Mouse (Mus musculus): ENCODE results near the gene Dnajb14. TPM values are rescaled to one million over a fixed set of nuclear protein-coding genes. Genes with fewer than 3 reads are reported as not detected.
A peak's percentile ranks its signal among the peaks of the same experiment; 100 is the strongest.

Dnajb14 gene
- polyA plus RNA-seq, 1 experiment, result 22.3 TPM

DNA sequence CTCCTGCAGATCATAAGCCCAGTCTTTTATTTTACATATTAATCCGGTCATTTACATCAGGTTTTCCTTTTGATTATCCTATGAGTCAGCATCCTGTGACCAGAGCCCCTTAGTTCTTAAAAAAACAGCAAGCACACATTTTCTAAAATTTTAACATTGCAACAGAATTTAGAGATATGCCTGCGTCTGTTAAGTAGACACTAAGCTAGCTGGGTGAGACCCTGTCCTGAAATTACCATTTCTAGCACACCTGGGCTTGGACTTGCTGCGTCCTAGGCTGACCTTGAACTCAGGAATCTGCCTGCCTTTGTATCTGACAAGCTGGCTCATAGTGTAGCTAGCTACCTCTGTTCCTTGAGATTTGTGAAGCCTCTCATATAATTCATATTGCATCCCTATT, 62.5 kb downstream of the Dnajb14 start:
- TF ChIP-seq CTCF (IDR thresholded peaks at IDR 0.05; ENCODE audit: extremely low read depth, insufficient read depth, low read length) (no peak), POLR2A (IDR thresholded peaks at IDR 0.05; ENCODE audit: extremely low read depth, insufficient read depth, low read length) (no peak)
- no peak overlapping the region for H3K4me3 ChIP-seq (ENCODE audit: insufficient read depth, low read length)

DNA sequence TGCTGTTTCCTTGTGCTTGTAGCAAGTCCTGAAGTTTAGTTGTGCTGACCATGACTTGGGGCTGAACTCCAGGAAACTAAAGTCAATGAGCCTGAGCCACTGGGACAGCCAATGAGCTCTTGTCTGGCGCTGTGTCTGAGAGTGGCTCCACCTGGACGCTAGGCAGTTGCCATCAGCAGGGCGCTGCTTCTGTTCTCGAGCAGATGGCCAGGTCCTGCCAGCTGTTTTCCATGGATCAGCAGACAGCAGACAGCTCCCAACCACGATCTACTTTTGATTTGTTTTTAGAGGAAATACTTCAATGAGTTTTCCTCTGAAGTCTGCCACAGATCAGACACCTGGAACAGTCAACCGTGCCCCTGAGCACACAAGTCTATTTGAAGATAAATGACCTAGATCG, 65.3 kb downstream of the Dnajb14 start:
- Histone ChIP-seq H3K27ac (ENCODE audit: insufficient read depth, low read length) (no peak overlapping the region), H3K4me3 (ENCODE audit: insufficient read depth, low read length) (no peak overlapping the region), H3K4me1 (ENCODE audit: control insufficient read depth, insufficient read depth, low read length) (no peaks in the 10 kb centered on the region)
- no peak for TF ChIP-seq CTCF (IDR thresholded peaks at IDR 0.05; ENCODE audit: extremely low read depth, insufficient read depth, low read length)
- no peak for TF ChIP-seq POLR2A (IDR thresholded peaks at IDR 0.05; ENCODE audit: extremely low read depth, insufficient read depth, low read length)

More for the DNA sequence above, 62.5 kb downstream of the Dnajb14 start:
- no peak overlapping the region for H3K27ac ChIP-seq (ENCODE audit: insufficient read depth, low read length)
- H3K4me1 ChIP-seq (ENCODE audit: control insufficient read depth, insufficient read depth, low read length), result no peaks in the 10 kb centered on the region

DNA sequence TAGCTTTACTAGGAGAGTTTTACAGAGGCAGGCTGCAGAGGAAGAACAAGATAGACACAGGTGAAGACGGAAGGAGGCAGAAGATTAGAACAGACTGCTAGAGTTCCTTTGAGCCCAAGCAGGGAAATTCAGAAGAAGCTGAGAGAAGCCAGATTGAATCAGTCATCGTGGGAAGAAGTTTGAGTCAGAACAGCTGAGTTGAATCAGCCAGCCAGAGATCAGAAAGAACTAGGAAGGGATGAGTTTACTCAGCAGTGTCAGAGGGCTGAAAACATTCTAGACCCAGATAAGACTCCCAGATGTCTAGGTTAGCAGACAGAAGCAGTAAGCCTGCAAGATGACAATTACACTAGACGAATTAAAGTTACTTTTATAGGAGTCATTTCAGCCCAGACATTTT, 66.5 kb downstream of the Dnajb14 start:
- no peak overlapping the region for H3K27ac ChIP-seq (ENCODE audit: insufficient read depth, low read length)
- H3K4me3 ChIP-seq (ENCODE audit: insufficient read depth, low read length), result no peak overlapping the region
- no peaks in the 10 kb centered on the region for H3K4me1 ChIP-seq (ENCODE audit: control insufficient read depth, insufficient read depth, low read length)
- TF ChIP-seq POLR2A (IDR thresholded peaks at IDR 0.05; ENCODE audit: extremely low read depth, insufficient read depth, low read length), result no peak

DNA sequence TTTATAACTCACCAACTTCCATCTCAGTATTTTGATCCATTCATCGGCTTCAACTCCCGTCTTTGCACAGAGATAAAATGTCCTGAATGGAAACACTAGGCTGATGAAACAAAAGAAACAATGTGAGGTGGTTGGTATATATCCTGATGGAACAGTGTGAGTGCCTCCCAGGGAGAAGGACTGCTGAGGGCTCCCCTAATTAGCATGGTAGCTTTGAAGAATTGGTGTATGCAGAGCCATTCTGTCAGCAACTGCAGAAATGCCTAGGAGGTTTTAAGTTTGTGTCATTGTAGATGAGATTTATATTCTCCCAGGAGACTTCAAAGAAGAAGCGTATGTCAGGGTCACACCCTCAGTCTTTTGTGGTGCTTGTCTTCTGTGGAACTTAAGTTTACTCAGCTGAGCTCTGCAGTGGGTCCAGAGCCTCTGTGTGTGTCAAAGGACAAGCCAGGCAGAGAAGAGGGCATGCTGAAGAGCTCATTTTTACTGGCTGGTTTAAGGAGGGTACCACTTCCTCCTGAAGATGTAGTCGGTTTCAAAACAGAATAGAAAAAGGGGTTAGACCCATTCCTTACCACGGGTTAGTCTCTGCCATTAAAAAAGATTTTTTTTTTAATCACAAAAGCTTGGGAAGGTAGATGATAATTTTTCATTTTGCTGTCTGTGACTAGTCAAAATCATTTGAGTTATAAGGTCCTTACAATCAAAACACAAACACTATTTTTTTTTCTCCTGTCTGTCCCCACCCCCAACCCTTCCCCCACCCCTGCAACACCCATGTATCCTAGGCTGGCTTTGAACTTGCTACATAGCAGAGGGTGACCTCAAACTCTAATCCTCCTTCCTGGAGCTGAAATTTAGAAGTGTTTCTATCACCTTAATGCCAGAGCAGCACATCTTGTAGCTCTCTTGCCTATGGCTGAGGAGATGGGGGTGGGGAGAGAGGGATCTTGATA, 68.4 kb downstream of the Dnajb14 start:
- TF ChIP-seq POLR2A (IDR thresholded peaks at IDR 0.05; ENCODE audit: extremely low read depth, insufficient read depth, low read length), result no peak
- no peak for TF ChIP-seq CTCF (IDR thresholded peaks at IDR 0.05; ENCODE audit: extremely low read depth, insufficient read depth, low read length)
- no peak overlapping the region for H3K27ac ChIP-seq (ENCODE audit: insufficient read depth, low read length)
- H3K4me1 ChIP-seq (ENCODE audit: control insufficient read depth, insufficient read depth, low read length), result no peaks in the 10 kb centered on the region
- no peak overlapping the region for H3K4me3 ChIP-seq (ENCODE audit: insufficient read depth, low read length)

DNA sequence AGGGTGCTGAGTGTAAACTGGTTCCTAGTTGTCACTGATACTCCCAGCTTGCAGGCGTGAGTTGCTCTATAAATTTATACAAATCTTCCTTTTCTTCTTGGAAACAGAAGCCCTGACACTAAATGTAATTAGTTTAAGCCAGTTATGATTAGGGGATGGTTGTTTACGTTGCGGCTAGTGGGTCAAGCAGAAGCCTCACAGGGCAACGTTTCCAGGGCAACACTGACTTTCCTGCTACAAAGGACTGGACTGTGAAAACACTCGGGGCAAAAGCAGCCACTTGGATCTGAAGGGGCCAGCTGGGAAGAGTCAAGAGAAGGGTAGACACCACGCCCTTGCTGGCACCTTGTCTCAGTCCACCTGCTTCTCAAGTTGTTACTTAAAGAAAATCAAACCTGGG, 69.1 kb downstream of the Dnajb14 start:
- H3K4me3 ChIP-seq (ENCODE audit: insufficient read depth, low read length), result no peak overlapping the region
- no peak for TF ChIP-seq CTCF (IDR thresholded peaks at IDR 0.05; ENCODE audit: extremely low read depth, insufficient read depth, low read length)
- no peak for TF ChIP-seq POLR2A (IDR thresholded peaks at IDR 0.05; ENCODE audit: extremely low read depth, insufficient read depth, low read length)
- H3K27ac ChIP-seq (ENCODE audit: insufficient read depth, low read length), result no peak overlapping the region

DNA sequence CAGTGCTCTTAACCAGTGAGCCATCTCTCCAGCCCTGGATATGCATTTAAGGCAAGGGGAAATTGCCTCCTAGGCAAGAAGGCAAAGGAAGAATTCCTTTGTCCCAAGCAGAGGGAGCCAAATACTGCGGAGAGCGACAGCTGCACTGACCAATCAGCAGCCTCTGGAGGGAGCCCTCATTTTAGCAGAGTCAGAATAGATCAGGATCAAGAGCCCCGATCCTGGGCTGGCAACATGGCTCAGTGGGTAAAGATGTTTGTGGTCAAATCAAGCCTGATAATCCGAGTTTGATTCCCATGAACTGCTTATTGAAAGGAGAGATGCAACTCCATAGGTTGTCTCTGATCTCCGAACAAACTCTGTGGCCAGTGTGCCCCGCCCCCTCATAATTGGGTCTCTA, 71.1 kb downstream of the Dnajb14 start:
- TF ChIP-seq CTCF (IDR thresholded peaks at IDR 0.05; ENCODE audit: extremely low read depth, insufficient read depth, low read length) (peak; percentile 41; the same call in 1 of the 2 replicates), POLR2A (IDR thresholded peaks at IDR 0.05; ENCODE audit: extremely low read depth, insufficient read depth, low read length) (no peak)
- H3K4me1 ChIP-seq (ENCODE audit: control insufficient read depth, insufficient read depth, low read length), result no peaks in the 10 kb centered on the region
- H3K4me3 ChIP-seq (ENCODE audit: insufficient read depth, low read length), result no peak overlapping the region

More for the DNA sequence above, 69.1 kb downstream of the Dnajb14 start:
- H3K4me1 ChIP-seq (ENCODE audit: control insufficient read depth, insufficient read depth, low read length), result no peaks in the 10 kb centered on the region

DNA sequence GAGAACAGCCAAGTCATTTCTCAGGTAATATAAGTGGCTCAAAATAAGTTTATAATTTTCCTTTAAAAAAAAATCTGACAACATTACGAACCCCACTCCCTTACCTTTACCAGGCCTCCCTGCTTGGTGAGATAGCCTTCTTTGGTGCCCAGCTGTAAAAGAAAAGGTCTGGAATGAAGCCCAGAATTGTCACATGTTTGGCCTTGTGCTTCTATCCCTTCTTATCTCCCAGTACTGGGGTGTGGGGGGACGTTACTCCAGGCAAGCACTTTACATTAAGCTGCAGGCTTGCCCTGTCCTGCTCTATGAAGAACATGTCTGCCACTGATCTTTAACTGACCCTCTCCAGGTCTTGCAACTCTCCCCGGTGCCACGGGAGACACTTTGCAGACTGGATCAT, 73.3 kb downstream of the Dnajb14 start:
- Histone ChIP-seq H3K27ac (ENCODE audit: insufficient read depth, low read length) (no peak overlapping the region), H3K4me3 (ENCODE audit: insufficient read depth, low read length) (no peak overlapping the region), H3K4me1 (ENCODE audit: control insufficient read depth, insufficient read depth, low read length) (no peaks in the 10 kb centered on the region)
- TF ChIP-seq CTCF (IDR thresholded peaks at IDR 0.05; ENCODE audit: extremely low read depth, insufficient read depth, low read length) (no peak), POLR2A (IDR thresholded peaks at IDR 0.05; ENCODE audit: extremely low read depth, insufficient read depth, low read length) (no peak)

More for the DNA sequence above, 71.1 kb downstream of the Dnajb14 start:
- no peak overlapping the region for H3K27ac ChIP-seq (ENCODE audit: insufficient read depth, low read length)

DNA sequence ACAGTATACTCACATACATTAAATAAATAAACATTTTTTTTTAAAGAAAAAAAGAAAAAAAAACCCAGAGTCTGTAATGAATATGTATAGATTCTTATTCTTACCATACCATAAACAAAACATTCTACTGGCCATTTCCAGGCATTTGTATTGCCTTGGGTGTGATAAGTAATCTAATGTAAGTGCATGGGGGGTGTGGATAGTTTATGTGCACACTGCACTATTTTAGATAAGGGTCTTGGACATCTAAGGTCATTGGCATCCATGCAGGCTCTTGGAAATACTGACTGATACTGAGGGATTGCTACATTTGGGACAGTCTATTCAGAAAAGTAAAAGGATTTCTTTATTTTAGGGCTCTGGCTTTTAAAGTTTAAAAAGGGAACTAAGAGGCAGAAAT, 74.1 kb downstream of the Dnajb14 start:
- Histone ChIP-seq H3K27ac (ENCODE audit: insufficient read depth, low read length) (no peak overlapping the region), H3K4me3 (ENCODE audit: insufficient read depth, low read length) (no peak overlapping the region), H3K4me1 (ENCODE audit: control insufficient read depth, insufficient read depth, low read length) (no peaks in the 10 kb centered on the region)
- no peak for TF ChIP-seq CTCF (IDR thresholded peaks at IDR 0.05; ENCODE audit: extremely low read depth, insufficient read depth, low read length)
- TF ChIP-seq POLR2A (IDR thresholded peaks at IDR 0.05; ENCODE audit: extremely low read depth, insufficient read depth, low read length), result no peak

DNA sequence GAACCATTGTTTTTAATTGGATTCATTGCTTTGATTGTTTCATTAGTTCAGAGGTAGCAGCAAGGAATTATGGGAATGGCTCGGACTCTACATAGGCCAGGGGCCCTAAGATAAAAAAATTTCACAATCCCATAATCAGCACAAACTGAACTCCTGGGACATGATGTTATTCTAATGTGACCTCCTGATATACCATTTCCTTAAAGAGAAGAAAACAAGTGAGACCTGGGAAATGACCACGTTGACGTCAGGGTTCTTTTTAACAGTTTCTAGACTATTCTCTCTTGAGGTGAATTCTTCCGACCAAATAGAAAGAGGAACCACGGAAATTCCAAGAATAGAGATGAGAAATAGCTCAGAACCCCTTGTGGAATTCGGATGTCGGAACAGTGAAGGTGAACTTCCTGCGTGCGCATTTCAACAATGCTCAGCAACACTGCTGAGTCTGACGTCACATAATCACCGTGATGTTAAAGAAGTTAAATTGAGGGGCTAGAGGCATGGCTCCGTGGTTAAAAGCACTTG, 74.7 kb downstream of the Dnajb14 start:
- TF ChIP-seq CTCF (IDR thresholded peaks at IDR 0.05; ENCODE audit: extremely low read depth, insufficient read depth, low read length), result no peak
- TF ChIP-seq POLR2A (IDR thresholded peaks at IDR 0.05; ENCODE audit: extremely low read depth, insufficient read depth, low read length), result no peak
- no peaks in the 10 kb centered on the region for H3K4me1 ChIP-seq (ENCODE audit: control insufficient read depth, insufficient read depth, low read length)
- H3K27ac ChIP-seq (ENCODE audit: insufficient read depth, low read length), result no peak overlapping the region
- H3K4me3 ChIP-seq (ENCODE audit: insufficient read depth, low read length), result no peak overlapping the region

DNA sequence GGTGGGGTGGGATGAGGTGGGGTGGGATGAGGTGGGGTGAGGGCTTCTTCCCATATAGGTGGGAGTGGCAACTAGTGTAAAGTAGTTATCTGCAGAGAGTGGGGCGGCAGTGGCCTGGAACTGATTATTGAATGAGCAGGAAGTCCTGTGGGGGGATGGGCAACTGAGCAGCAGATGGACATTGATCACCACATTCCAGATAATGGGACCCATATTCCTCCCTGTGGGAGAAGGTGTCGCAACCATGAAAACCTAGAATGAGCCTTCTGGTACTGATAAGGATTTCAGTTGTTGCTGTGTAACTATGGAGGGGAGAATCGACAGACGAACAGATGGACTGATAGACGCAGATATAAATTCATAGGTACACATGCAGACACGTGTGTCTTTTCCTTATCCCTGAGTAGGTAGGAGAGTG, 76.3 kb downstream of the Dnajb14 start:
- H3K4me3 ChIP-seq (ENCODE audit: insufficient read depth, low read length), result no peak overlapping the region
- no peak overlapping the region for H3K27ac ChIP-seq (ENCODE audit: insufficient read depth, low read length)
- TF ChIP-seq CTCF (IDR thresholded peaks at IDR 0.05; ENCODE audit: extremely low read depth, insufficient read depth, low read length) (no peak), POLR2A (IDR thresholded peaks at IDR 0.05; ENCODE audit: extremely low read depth, insufficient read depth, low read length) (no peak)
- H3K4me1 ChIP-seq (ENCODE audit: control insufficient read depth, insufficient read depth, low read length), result no peaks in the 10 kb centered on the region

All from cortical plate, adult 2 months (tissue).